Mouse (Mus musculus): Measurements from ENCODE around the gene Gfap. TPM values are rescaled to one million over a fixed set of nuclear protein-coding genes. Genes with fewer than 3 reads are reported as not detected.

Gfap gene
- polyA plus RNA-seq (2017; shearing (Covaris generic)) = under 1 TPM; 0.08 to 0.28 TPM

DNA sequence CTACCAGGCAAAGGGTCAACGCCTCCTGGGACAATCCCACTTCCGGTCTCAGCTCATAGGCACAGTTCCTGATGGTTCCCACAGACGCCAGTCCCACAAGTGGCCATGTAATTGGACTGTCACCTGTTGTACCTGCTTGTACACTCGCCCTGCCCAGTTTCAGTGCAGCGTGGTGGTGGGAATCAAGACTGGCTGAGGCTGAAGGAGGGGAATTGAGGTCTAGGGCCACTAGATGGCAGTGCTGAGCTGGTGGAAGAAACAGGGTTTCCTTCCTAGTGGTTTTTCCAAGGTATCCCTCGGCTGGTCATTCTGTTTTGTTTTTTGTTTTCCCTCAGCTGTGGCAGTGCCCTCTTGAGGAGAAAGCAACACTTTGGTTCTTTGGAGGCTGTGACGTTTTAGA is at the start of gene Gfap:
Gene Gfap (minus strand): TSS at position 150 of the 400 bp plus-strand sequence.

DNA sequence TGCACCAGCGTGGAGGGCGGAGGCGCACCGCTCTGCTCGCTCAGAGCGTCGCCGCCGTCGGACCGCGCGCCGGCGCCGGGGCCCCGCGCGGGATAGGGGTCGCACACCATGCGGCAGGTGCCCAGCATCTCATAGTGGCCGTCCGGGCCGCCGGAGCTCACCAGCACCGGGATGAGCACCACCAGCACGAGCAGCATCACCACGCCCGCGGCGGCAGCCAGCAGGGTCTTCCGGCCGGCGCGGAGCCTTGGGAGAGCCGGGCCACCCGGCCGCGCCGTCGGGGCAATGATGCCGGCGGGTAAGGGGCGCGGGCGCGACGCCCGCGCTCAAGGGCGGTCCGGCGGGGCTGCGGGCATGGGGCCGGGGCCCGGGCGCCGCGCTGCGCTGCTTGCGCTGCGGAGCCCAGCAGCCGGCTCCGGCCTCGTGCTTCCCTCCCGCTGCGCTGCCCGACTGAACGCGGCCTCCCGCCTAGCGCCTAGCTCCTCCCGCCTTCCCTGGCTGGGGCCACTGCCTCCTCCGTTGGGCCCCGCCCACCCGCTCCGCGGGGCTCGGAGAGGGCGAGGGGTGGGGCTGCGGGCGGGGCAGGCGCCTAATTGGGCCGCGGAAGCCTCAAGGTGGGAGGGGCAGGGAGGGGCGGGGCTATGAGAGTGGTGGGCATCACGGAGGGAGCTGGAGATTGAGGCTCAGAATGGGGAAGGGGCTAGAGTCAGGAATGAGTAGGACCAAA is 45.7 kb upstream of the Gfap start, which contains the start of gene C1ql1:
Gene C1ql1 (minus strand): TSS at position 424 of the 727 bp plus-strand sequence.

DNA sequence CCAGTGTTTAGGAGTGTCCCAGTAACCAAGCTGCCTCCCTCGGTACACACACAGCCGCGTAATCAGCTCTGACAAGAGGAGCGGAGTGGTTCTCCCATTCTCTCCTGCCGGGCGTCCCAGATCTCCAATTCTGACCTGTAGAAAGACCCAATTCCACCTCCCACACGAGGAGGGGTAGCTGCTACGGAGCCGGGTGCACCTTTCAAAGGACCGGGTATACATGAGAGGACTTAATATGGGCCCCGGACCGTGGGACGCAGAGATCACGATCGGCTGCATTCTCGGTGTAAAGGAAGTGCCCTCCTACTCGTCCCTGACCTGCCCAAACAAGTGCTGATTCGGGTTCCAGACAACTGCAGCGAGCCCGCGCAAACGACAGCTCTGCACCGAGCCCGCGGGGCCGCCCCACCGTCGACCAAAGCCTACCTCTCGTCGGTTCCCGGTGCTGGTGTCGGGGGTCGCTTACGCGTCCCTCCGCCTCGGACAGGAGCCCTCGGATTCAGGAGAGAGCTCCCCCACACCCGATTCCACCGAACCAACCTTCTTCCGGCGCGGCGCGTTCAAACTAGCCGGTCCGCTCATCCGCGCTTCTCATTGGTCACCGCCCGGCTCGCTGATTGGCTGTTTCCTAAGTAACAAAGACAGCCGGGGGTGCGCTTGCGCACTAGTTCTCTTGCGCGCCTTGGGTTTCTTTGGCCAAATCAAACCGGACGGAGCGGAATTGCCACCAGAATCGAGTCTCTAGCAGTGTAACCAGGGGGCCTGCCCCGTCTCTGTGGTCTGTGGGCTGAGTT is 24.0 kb upstream of the Gfap start, which contains the start of gene Kif18b:
Gene Kif18b (minus strand): TSS at position 568 of the 794 bp plus-strand sequence.

DNA sequence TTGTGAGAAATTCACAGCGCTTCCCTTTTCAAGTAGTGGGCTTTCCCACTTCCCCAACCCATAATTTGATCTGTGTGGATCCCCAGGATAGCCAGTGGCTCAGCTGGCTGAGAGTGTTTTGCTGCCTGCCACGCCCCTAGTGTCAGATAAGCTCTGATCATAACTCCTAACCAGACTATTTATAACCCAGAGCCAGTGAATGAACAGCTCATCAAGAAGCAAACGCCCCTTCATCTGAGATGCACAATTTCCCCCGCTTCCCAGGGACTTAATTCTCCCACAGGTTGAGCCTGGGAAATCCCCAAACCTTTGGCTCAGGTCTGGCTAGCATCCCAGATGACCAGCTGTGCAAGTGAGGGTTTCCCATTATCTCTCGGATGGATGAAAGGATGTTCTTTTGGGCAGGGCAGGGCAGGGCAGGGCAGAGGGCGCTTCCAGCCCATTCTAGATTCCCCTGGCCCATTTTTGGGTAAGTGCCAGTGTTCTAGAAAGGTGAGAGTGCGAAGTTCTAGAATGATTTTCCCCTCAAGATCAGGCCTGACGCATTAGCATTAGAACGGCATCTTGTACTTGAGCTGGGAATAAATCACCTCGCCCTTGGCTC is 16.0 kb downstream of the Gfap start, which contains the start of gene Fam187a:
Gene Fam187a (plus strand): TSS at position 554 of the 604 bp plus-strand sequence.

DNA sequence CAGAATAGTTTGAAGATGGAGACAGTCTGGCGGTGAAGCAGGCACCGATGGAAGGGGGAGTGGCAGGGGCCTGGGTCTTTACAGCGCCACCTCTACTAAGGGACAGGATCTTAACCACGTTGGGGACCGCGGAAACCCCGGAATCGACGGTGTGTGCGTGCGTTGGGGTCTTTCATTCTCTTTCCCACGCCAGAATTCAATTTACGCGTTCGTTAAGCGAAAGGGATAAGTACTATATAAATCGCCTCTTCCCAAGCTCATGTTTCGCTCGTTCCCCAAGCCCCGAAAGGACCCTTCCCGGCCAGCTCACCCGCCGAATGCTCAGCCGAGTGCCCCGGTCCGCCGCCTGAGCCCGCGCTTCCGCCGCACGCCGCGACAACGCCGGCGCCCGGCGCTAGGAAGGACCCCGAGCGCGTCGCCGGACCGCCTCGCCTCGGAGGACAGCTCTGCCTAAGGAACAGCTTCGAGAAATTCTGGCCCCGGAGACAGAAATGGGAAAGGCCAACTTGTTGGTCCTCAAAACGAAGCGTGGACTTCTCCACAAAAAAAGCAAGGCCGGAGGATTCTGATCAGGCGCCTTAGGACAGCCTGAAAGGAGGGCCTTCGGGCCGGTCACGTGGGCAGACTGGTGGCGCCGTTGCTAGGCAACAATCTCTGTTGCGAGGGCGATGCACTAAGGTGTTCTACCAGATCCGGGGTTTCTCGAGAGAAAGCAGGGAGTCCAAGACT is 20.0 kb downstream of the Gfap start, which contains the start of the genes Eftud2 and Ccdc103:
Gene Eftud2 (minus strand): TSS at position 401 of the 729 bp plus-strand sequence.
Gene Ccdc103 (plus strand): TSS at position 620 of the 729 bp plus-strand sequence.

Other genes with a start within 250 kb of the Gfap start
- not detected for gene Meioc, start 237.2 kb downstream of the Gfap start, polyA plus RNA-seq (2017; shearing (Covaris generic))
- gene Ccdc43, start 203.1 kb downstream of the Gfap start, polyA plus RNA-seq (2017; shearing (Covaris generic)) = 10 to 100 TPM; 30.5 to 31.8 TPM
- gene Adam11, start 139.5 kb downstream of the Gfap start, polyA plus RNA-seq (2017; shearing (Covaris generic)) = 1 to 10 TPM in 1 of 2 experiments, not detected in 1; 2.0 TPM
- gene Gjc1, start 81.2 kb downstream of the Gfap start, polyA plus RNA-seq (2017; shearing (Covaris generic)) = under 1 TPM in 1 of 2 experiments, not detected in 1; 0.28 TPM
- under 1 TPM in 1 of 2 experiments, not detected in 1; 0.66 TPM for gene Higd1b, start 65.1 kb downstream of the Gfap start, polyA plus RNA-seq (2017; shearing (Covaris generic))
- 100 to 1,000 TPM; 147 to 173 TPM for gene Eftud2, start 19.9 kb downstream of the Gfap start, polyA plus RNA-seq (2017; shearing (Covaris generic))
- gene Ccdc103, start 19.7 kb downstream of the Gfap start, polyA plus RNA-seq (2017; shearing (Covaris generic)) = not detected
- not detected for gene Fam187a, start 15.7 kb downstream of the Gfap start, polyA plus RNA-seq (2017; shearing (Covaris generic))
- 1 to 10 TPM in 1 of 2 experiments, under 1 TPM in 1; 0.83 to 1.1 TPM for gene Kif18b, start 24.2 kb upstream of the Gfap start, polyA plus RNA-seq (2017; shearing (Covaris generic))
- gene C1ql1, start 45.8 kb upstream of the Gfap start, polyA plus RNA-seq (2017; shearing (Covaris generic)) = not detected
- gene Nmt1, start 127.3 kb upstream of the Gfap start, polyA plus RNA-seq (2017; shearing (Covaris generic)) = 10 to 100 TPM; 68.4 to 74.0 TPM
- gene Dcakd, start 127.4 kb upstream of the Gfap start, polyA plus RNA-seq (2017; shearing (Covaris generic)) = 10 to 100 TPM; 22.0 to 23.7 TPM
- 1 to 10 TPM; 1.9 to 3.3 TPM for gene Plcd3, start 200.7 kb upstream of the Gfap start, polyA plus RNA-seq (2017; shearing (Covaris generic))
- 10 to 100 TPM; 51.8 to 52.2 TPM for gene Acbd4, start 200.8 kb upstream of the Gfap start, polyA plus RNA-seq (2017; shearing (Covaris generic))
- 1 to 10 TPM; 4.8 to 7.9 TPM for gene Hexim1, start 215.3 kb upstream of the Gfap start, polyA plus RNA-seq (2017; shearing (Covaris generic))
- gene Hexim2, start 231.5 kb upstream of the Gfap start, polyA plus RNA-seq (2017; shearing (Covaris generic)) = 1 to 10 TPM; 4.6 to 5.1 TPM

All from inflammation-experienced regulatory T-cells (primary cell).